Mouse (Mus musculus) retina, postnatal 1 day (tissue): ENCODE measurements around the gene Fmnl1.

Source experiments
- DNase-seq: peaks from one replicate; pipeline ENCODE4 v3.0.0-alpha.2; 2012

Gene Fmnl1

GRCm38 (mm10) chr11:103223951-103224456 is 53.1 kb downstream of the Fmnl1 start:
- no peak for DNase-seq

- no peak for DNase-seq
Measured at GRCm38 (mm10) chr11:103229608-103230007, 58.7 kb downstream of the Fmnl1 start.

- DNase-seq = no peak
Measured at GRCm38 (mm10) chr11:103230626-103231025, 59.7 kb downstream of the Fmnl1 start.

GRCm38 (mm10) chr11:103231367-103231766 is 60.5 kb downstream of the Fmnl1 start:
- no peak for DNase-seq

GRCm38 (mm10) chr11:103232966-103233365 is 62.1 kb downstream of the Fmnl1 start:
- peak; percentile 81 for DNase-seq

GRCm38 (mm10) chr11:103234447-103234846 is 63.5 kb downstream of the Fmnl1 start:
- DNase-seq = no peak

- no peak for DNase-seq
Measured at GRCm38 (mm10) chr11:103235702-103236101, 64.8 kb downstream of the Fmnl1 start.

- DNase-seq = no peak
Measured at GRCm38 (mm10) chr11:103236431-103236830, 65.5 kb downstream of the Fmnl1 start.

GRCm38 (mm10) chr11:103236903-103237302 is 66.0 kb downstream of the Fmnl1 start:
- DNase-seq = no peak

- no peak for DNase-seq
Measured at GRCm38 (mm10) chr11:103237757-103238156, 66.8 kb downstream of the Fmnl1 start.

GRCm38 (mm10) chr11:103240740-103241139 is 69.8 kb downstream of the Fmnl1 start:
- no peak for DNase-seq

GRCm38 (mm10) chr11:103244856-103245255 is 73.9 kb downstream of the Fmnl1 start:
- DNase-seq = no peak

- peak; percentile 73 for DNase-seq
Measured at GRCm38 (mm10) chr11:103246081-103246730, 75.3 kb downstream of the Fmnl1 start.

- peak; percentile 63 for DNase-seq
Measured at GRCm38 (mm10) chr11:103246731-103247290, 75.9 kb downstream of the Fmnl1 start.

GRCm38 (mm10) chr11:103247504-103248177 is 76.7 kb downstream of the Fmnl1 start:
- peak; percentile 46 for DNase-seq
